Mouse (Mus musculus) CH12.LX (cell line): ENCODE measurements around the gene Slc15a4. TPM values are rescaled to one million over a fixed set of nuclear protein-coding genes. Genes with fewer than 3 reads are reported as not detected.

ENCODE experiments used
- DNase-seq: peaks from one replicate; pipeline ENCODE4 v3.0.0-alpha.2; 2013; ENCODE audit errors: extremely low read depth
- H3K27ac ChIP-seq: 2 replicates; pipeline ENCODE4 v1.5.1; 2012; ENCODE audit warnings: low read depth, mild to moderate bottlenecking, control low read depth, moderate library complexity; ENCODE audit not compliant: insufficient read depth
- H3K27me3 ChIP-seq: replicated peaks from 2 replicates; pipeline ENCODE3; 2012; ENCODE audit warnings: inconsistent platforms
- H3K36me3 ChIP-seq, 2 experiments: replicated peaks in 1 of 2; 2 replicates each; pipeline versions ENCODE3 to v1.6.1; 2012; ENCODE audit warnings: inconsistent platforms in 1 of 2, low read length in 1 of 2, mild to moderate bottlenecking in 1 of 2, mixed read lengths in 1 of 2, moderate library complexity in 1 of 2; ENCODE audit not compliant: control insufficient read depth in 1 of 2, insufficient read depth in 1 of 2
- H3K4me1 ChIP-seq, 2 experiments: 2 replicates each; pipeline ENCODE4 v1.6.1; 2012; ENCODE audit warnings: inconsistent platforms in 1 of 2, moderate library complexity in 1 of 2; ENCODE audit not compliant: insufficient read depth in 2 of 2, control insufficient read depth in 1 of 2
- H3K4me2 ChIP-seq: 2 replicates; pipeline ENCODE4 v1.6.1; 2012; ENCODE audit warnings: low read depth, mild to moderate bottlenecking, control low read depth; ENCODE audit not compliant: poor library complexity, insufficient read depth, severe bottlenecking
- H3K4me3 ChIP-seq, 3 experiments: fragments of 150-350 bp in 1 of 3; sonication (generic) in 1 of 3; replicated peaks in 1 of 3; 2 replicates each; pipeline versions ENCODE3 to v1.5.1; 2011 to 2012; ENCODE audit warnings: low read depth in 2 of 3, low read length in 2 of 3, mild to moderate bottlenecking in 2 of 3, moderate library complexity in 2 of 3, control low read depth in 1 of 3, improper control_type of control experiment in 1 of 3, inconsistent platforms in 1 of 3, mixed read lengths in 1 of 3; ENCODE audit not compliant: poor library complexity in 1 of 3
- H3K79me2 ChIP-seq: replicated peaks from 2 replicates; pipeline ENCODE4 v1.6.1; 2012; ENCODE audit warnings: mild to moderate bottlenecking, moderate library complexity; ENCODE audit not compliant: control insufficient read depth, poor library complexity, insufficient read depth, severe bottlenecking; ENCODE audit errors: extremely low read depth
- H3K9ac ChIP-seq: 2 replicates; pipeline ENCODE4 v1.6.1; 2012; ENCODE audit warnings: low read depth, mild to moderate bottlenecking, control low read depth, moderate library complexity; ENCODE audit not compliant: insufficient read depth
- H3K9me3 ChIP-seq: replicated peaks from 2 replicates; pipeline ENCODE3; 2012; ENCODE audit warnings: low read length, inconsistent platforms, mixed read lengths
- BHLHE40 ChIP-seq: IDR thresholded peaks from 2 replicates; pipeline ENCODE4 v1.6.1; 2011; ENCODE audit warnings: mild to moderate bottlenecking, low read depth, low read length, improper control_type of control experiment
- CHD1 ChIP-seq: IDR thresholded peaks from 2 replicates; pipeline ENCODE4 v1.6.1; 2012; ENCODE audit warnings: low read depth, low read length, improper control_type of control experiment, inconsistent platforms
- CHD2 ChIP-seq: IDR thresholded peaks from 2 replicates; pipeline ENCODE4 v1.6.1; 2011; ENCODE audit warnings: low read length, improper control_type of control experiment
- E2F4 ChIP-seq: IDR thresholded peaks from 2 replicates; pipeline ENCODE4 v1.6.1; 2011; ENCODE audit warnings: low read depth, low read length, improper control_type of control experiment; ENCODE audit not compliant: insufficient replicate concordance
- EP300 ChIP-seq: IDR thresholded peaks from 2 replicates; pipeline ENCODE4 v1.6.1; 2011; ENCODE audit warnings: low read length, improper control_type of control experiment
- ETS1 ChIP-seq: conservative IDR thresholded peaks from 2 replicates; pipeline ENCODE4 v1.6.1; 2012; ENCODE audit warnings: low read depth, mild to moderate bottlenecking, inconsistent platforms, low read length, improper control_type of control experiment, moderate library complexity
- GABPA ChIP-seq: IDR thresholded peaks from 2 replicates; pipeline ENCODE4 v1.6.1; 2012; ENCODE audit warnings: low read depth, low read length, improper control_type of control experiment, inconsistent platforms; ENCODE audit not compliant: insufficient replicate concordance
- HCFC1 ChIP-seq: IDR thresholded peaks from 2 replicates; pipeline ENCODE4 v1.6.1; 2012; ENCODE audit warnings: low read depth, mild to moderate bottlenecking, inconsistent platforms, low read length, improper control_type of control experiment
- JUN ChIP-seq: IDR thresholded peaks from 2 replicates; pipeline ENCODE4 v1.6.1; 2011; ENCODE audit warnings: low read depth, mild to moderate bottlenecking, low read length, improper control_type of control experiment, moderate library complexity; ENCODE audit not compliant: insufficient read depth
- JUND ChIP-seq: conservative IDR thresholded peaks from 2 replicates; pipeline ENCODE4 v1.6.1; 2011; ENCODE audit warnings: low read depth, low read length, improper control_type of control experiment
- KAT2A ChIP-seq: IDR thresholded peaks from 2 replicates; pipeline ENCODE4 v1.6.1; 2012; ENCODE audit warnings: low read length, improper control_type of control experiment, inconsistent platforms; ENCODE audit not compliant: insufficient replicate concordance
- MAFK ChIP-seq: IDR thresholded peaks from 2 replicates; pipeline ENCODE4 v1.6.1; 2011; ENCODE audit warnings: low read length, improper control_type of control experiment; ENCODE audit not compliant: insufficient replicate concordance
- MAX ChIP-seq: IDR thresholded peaks from 2 replicates; pipeline ENCODE4 v1.6.1; 2011; ENCODE audit warnings: low read length, improper control_type of control experiment
- MAZ ChIP-seq: IDR thresholded peaks from 2 replicates; pipeline ENCODE4 v1.6.1; 2012; ENCODE audit warnings: low read depth, mild to moderate bottlenecking, inconsistent platforms, low read length, improper control_type of control experiment, moderate library complexity
- MEF2A ChIP-seq: IDR thresholded peaks from 2 replicates; pipeline ENCODE4 v1.6.1; 2014; ENCODE audit warnings: low read depth, mild to moderate bottlenecking, inconsistent platforms, low read length, improper control_type of control experiment, borderline replicate concordance
- NELFE ChIP-seq: IDR thresholded peaks from 2 replicates; pipeline ENCODE4 v1.6.1; 2011; ENCODE audit warnings: low read depth, low read length, improper control_type of control experiment
- PAX5 ChIP-seq: IDR thresholded peaks from 2 replicates; pipeline ENCODE4 v1.6.1; 2012; ENCODE audit warnings: low read length, inconsistent platforms, mixed read lengths
- POLR2A ChIP-seq: IDR thresholded peaks from 2 replicates; pipeline ENCODE4 v1.6.1; 2011; ENCODE audit warnings: low read depth, mild to moderate bottlenecking, improper control_type of control experiment, low read length
- POLR2AphosphoS2 ChIP-seq: IDR thresholded peaks from 2 replicates; pipeline ENCODE4 v1.6.1; 2011; ENCODE audit warnings: low read depth, low read length, improper control_type of control experiment
- RAD21 ChIP-seq: IDR thresholded peaks from 2 replicates; pipeline ENCODE4 v1.6.1; 2011; ENCODE audit warnings: low read depth, mild to moderate bottlenecking, low read length, improper control_type of control experiment, moderate library complexity
- RCOR1 ChIP-seq: conservative IDR thresholded peaks from 2 replicates; pipeline ENCODE4 v1.6.1; 2012; ENCODE audit warnings: low read depth, mild to moderate bottlenecking, inconsistent platforms, low read length, improper control_type of control experiment
- SIN3A ChIP-seq: IDR thresholded peaks from 2 replicates; pipeline ENCODE4 v1.6.1; 2012; ENCODE audit warnings: low read length, improper control_type of control experiment, inconsistent platforms
- SMC3 ChIP-seq: IDR thresholded peaks from 2 replicates; pipeline ENCODE4 v1.6.1; 2011; ENCODE audit warnings: low read depth, low read length, improper control_type of control experiment
- TCF12 ChIP-seq: IDR thresholded peaks from 2 replicates; pipeline ENCODE4 v1.6.1; 2014; ENCODE audit warnings: low read depth, mild to moderate bottlenecking, inconsistent platforms, low read length, improper control_type of control experiment
- USF2 ChIP-seq: conservative IDR thresholded peaks from 2 replicates; pipeline ENCODE4 v1.6.1; 2011; ENCODE audit warnings: low read depth, low read length, improper control_type of control experiment
- ZC3H11A ChIP-seq: IDR thresholded peaks from 2 replicates; pipeline ENCODE4 v1.6.1; 2012; ENCODE audit warnings: low read depth, mild to moderate bottlenecking, inconsistent platforms, low read length, improper control_type of control experiment
- ZKSCAN1 ChIP-seq: IDR thresholded peaks from 2 replicates; pipeline ENCODE4 v1.6.1; 2012; ENCODE audit warnings: low read depth, inconsistent platforms, low read length, improper control_type of control experiment, borderline replicate concordance
- ZMIZ1 ChIP-seq: IDR thresholded peaks from 2 replicates; pipeline ENCODE4 v1.6.1; 2012; ENCODE audit warnings: low read depth, mild to moderate bottlenecking, inconsistent platforms, low read length, improper control_type of control experiment
- ZNF384 ChIP-seq: IDR thresholded peaks from 2 replicates; pipeline ENCODE4 v1.6.1; 2012; ENCODE audit warnings: low read depth, low read length, improper control_type of control experiment, inconsistent platforms
- dilution Hi-C: fragments of 300-500 bp; cut with MboI; formaldehyde crosslinking; loops from 2 replicates; pipeline ENCODE4 v1.14.3; 2020; ENCODE audit warnings: low sequenced_read_pairs; ENCODE audit not compliant: extremely low pct_unique_long_range_greater_than_20kb, extremely low pct_ligation_motif_present
- in situ Hi-C: fragments of 300-500 bp; cut with MboI; formaldehyde crosslinking; loops from 3 replicates; pipeline ENCODE4 v1.14.3; 2019; ENCODE audit warnings: low sequenced_read_pairs, low pct_ligation_motif_present, low pct_unique_long_range_greater_than_20kb, mixed read lengths
- polyA plus RNA-seq: library from polyadenylated mRNA; unstranded; fragments of >175 nt; gene quantifications from 2 replicates; pipeline ENCODE4 v1.2.1, GENCODE M21; 2012; ENCODE audit warnings: low read depth; ENCODE audit not compliant: insufficient read length
- total RNA-seq, 2 experiments: library from RNA; depleted of rRNA; stranded (reverse); fragments of 300-350 nt in 1 of 2; fragments of >200 nt in 1 of 2; gene quantifications; 2 replicates each; pipeline ENCODE4 v1.2.3; 2012 to 2014

The Slc15a4 gene
- total and polyA plus RNA-seq, 3 experiments: 25.7 to 52.7 (median 25.8) TPM

DNA sequence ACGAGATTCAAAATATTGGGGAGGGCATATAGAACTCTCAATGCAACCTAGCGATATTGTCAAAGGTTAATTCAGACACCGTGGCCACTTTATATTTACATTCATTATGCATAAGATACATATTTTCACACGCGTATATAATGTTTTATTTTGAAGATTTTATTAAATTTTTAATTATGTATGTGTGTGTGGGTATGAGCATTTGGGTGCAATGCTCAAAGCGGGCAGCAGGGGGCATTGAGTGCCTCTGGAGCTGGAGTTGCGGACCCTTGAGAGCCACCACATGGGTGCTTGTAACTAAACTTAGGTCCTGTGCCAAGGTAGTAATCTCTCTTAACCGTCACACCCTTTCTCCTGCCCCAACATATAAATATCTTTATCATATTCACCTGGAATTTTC lies 41.2 kb upstream of the Slc15a4 start:
- Histone ChIP-seq H3K9ac (no peak overlapping the region), H3K36me3 (no peaks in the 10 kb centered on the region), H3K4me3 (no peak overlapping the region), H3K4me1 (no peaks in the 10 kb centered on the region), H3K27me3 (no peaks in the 10 kb centered on the region), H3K27ac (no peak overlapping the region), H3K9me3 (peaks cover 56% of the 10 kb centered on the region), H3K4me2 (no peak overlapping the region), H3K79me2 (no peaks in the 10 kb centered on the region)
- dilution Hi-C loops: no loop called here
- TF ChIP-seq ZNF384 (no peak), SMC3 (no peak), POLR2A (no peak), MAZ (no peak), KAT2A (no peak), ETS1 (no peak), USF2 (no peak), SIN3A (no peak), MAX (no peak), HCFC1 (no peak), NELFE (no peak), TCF12 (no peak), JUND (no peak), CHD2 (no peak), GABPA (no peak), PAX5 (no peak), MAFK (no peak), EP300 (no peak), MEF2A (no peak), CHD1 (no peak)
- in situ Hi-C loops: no loop called here
- DNase-seq: no peak

DNA sequence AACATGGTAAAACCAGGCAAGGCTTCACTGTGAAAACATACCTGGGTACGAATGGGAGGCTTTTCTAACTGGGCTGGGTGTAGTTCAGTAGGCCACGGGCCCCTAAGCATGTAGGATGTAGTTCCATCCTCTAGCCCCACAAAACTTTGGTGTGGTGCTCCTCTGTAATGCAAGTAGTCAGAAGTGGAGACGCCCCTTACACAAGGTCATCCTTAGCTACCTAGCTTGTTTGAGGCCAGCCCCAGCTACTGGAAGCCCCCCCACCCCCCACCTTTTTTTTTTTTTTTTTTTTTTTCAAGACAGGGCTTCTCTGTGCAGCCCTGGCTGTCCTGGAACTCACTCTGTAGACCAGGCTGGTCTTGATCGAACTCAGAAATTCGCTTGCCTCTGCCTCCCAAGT lies 28.3 kb upstream of the Slc15a4 start:
- H3K27me3 ChIP-seq: no peaks in the 10 kb centered on the region
- TF ChIP-seq POLR2A (no peak), POLR2AphosphoS2 (no peak), USF2 (no peak), JUND (no peak), EP300 (no peak), ZC3H11A (no peak), BHLHE40 (no peak), GABPA (no peak), SIN3A (no peak), ZMIZ1 (no peak), CHD1 (no peak), MAFK (no peak), JUN (no peak), CHD2 (no peak), NELFE (no peak), E2F4 (no peak), RAD21 (no peak), MEF2A (no peak), RCOR1 (no peak), ZKSCAN1 (no peak)
- H3K79me2 ChIP-seq: no peaks in the 10 kb centered on the region
- no peaks in the 10 kb centered on the region for H3K4me1 ChIP-seq
- no peak overlapping the region for H3K4me3 ChIP-seq
- no peak for DNase-seq
- H3K27ac ChIP-seq: no peak overlapping the region
- H3K36me3 ChIP-seq: no peaks in the 10 kb centered on the region
- no peak overlapping the region for H3K9ac ChIP-seq
- H3K4me2 ChIP-seq: no peak overlapping the region
- in situ Hi-C loops: no loop called here
- H3K9me3 ChIP-seq: peaks cover 56% of the 10 kb centered on the region
- dilution Hi-C loops: no loop called here
